Mouse (Mus musculus): Measurements from ENCODE around the gene Scube3.

GRCm38 (mm10) chr17:28099086-28099485 is 42.9 kb upstream of the Scube3 start:
- TF ChIP-seq CTCF (IDR thresholded peaks at IDR 0.05; ENCODE audit: borderline replicate concordance, insufficient read depth, low read depth, low read length) (no peak), POLR2A (IDR thresholded peaks at IDR 0.05; ENCODE audit: borderline replicate concordance, insufficient read depth, low read length) (no peak)
